Mouse (Mus musculus): ENCODE data around the gene Afdn. TPM values are rescaled to one million over a fixed set of nuclear protein-coding genes. Genes with fewer than 3 reads are reported as not detected.

Afdn gene
- polyA plus RNA-seq (2015; fragmentation: Nextera tagmentation; extraction: Ambion mirVana), result 54.6 and 59.0 TPM in 2 replicates

GRCm38 (mm10) chr17:13759853-13760627 lies at the start of gene Afdn:
TSS of gene Afdn (plus strand) at chr17:13760539.
- ATAC-seq (ENCODE audit: extremely low read depth, insufficient number of reproducible peaks, low FRiP score, low TSS enrichment), result peak; percentile 83
- Histone ChIP-seq H3K4me3 (peak within 1 kb of the TSS; percentile 95), H3K36me3 (no peaks in the 10 kb centered on the region), H3K9me3 (no peaks in the 10 kb centered on the region), H3K4me1 (peaks cover 42% of the 10 kb centered on the region), H3K4me2 (peak within 1 kb of the TSS; percentile 98), H3K27me3 (replicated peaks) (no peaks in the 10 kb centered on the region), H3K9ac (peak within 1 kb of the TSS; percentile 96), H3K27ac (replicated peaks) (peak within 1 kb of the TSS; percentile 95)
- under 1% methylated on average over 67 of the region's 108 CpGs for WGBS

DNA sequence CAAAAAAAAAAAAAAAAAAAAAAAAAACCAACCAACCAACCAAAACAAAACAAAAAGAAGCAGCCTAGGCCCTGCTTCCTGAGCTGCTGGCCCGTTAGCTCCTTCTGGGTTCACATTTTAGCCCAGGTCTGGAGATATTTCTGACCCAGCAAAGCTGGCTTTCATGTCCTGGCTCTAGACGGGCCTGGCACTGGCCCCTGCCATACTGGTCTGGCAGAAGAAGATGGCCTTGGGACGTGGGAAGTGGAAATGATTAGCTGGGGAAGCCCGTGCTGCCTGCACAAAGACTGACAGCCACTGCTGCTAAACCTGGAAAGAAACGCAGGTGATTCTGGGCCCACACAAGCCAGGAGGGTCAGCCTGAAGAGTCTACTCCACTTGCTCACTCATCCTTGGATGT lies 49.2 kb upstream of the Afdn start:
- Histone ChIP-seq H3K4me2 (no peak overlapping the region), H3K36me3 (no peaks in the 10 kb centered on the region), H3K9me3 (no peaks in the 10 kb centered on the region), H3K4me1 (peaks cover 17% of the 10 kb centered on the region), H3K27ac (replicated peaks) (no peak overlapping the region), H3K9ac (no peak overlapping the region), H3K4me3 (no peak overlapping the region), H3K27me3 (replicated peaks) (no peaks in the 10 kb centered on the region)
- WGBS, result 65% methylated on average over 5 of the region's 5 CpGs
- ATAC-seq (ENCODE audit: extremely low read depth, insufficient number of reproducible peaks, low FRiP score, low TSS enrichment), result no peak

- H3K4me2 ChIP-seq, result no peak overlapping the region
- H3K9me3 ChIP-seq, result no peaks in the 10 kb centered on the region
- WGBS, result 73% methylated on average over 6 of the region's 6 CpGs
- H3K27me3 ChIP-seq (replicated peaks), result no peaks in the 10 kb centered on the region
- no peak overlapping the region for H3K9ac ChIP-seq
- no peak for ATAC-seq (ENCODE audit: extremely low read depth, insufficient number of reproducible peaks, low FRiP score, low TSS enrichment)
- H3K4me1 ChIP-seq, result peaks cover 13% of the 10 kb centered on the region
- no peak overlapping the region for H3K4me3 ChIP-seq
- no peak overlapping the region for H3K27ac ChIP-seq (replicated peaks)
- no peaks in the 10 kb centered on the region for H3K36me3 ChIP-seq
Measured at GRCm38 (mm10) chr17:13712116-13712515, 48.2 kb upstream of the Afdn start.

DNA sequence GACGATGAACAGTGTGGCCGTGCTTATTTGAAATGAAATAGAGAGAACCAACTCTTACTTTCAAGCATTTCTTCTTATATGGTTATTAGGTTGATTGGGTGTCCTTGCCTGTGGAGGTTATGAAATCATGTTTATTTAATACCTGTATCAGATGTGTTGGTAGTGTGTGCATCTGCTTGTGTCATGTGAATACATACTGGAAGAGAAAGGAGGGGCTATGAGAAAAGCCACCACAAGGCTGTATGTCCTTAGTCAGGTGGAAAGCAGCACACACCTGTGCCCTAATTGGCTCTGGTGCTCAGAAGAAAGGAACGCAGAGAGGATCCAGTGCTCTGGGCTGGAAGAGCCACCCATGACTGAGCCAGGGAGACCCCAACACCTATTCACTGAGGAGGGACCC lies 47.8 kb upstream of the Afdn start:
- Histone ChIP-seq H3K27me3 (replicated peaks) (no peaks in the 10 kb centered on the region), H3K9ac (no peak overlapping the region), H3K4me2 (no peak overlapping the region), H3K9me3 (no peaks in the 10 kb centered on the region), H3K4me3 (no peak overlapping the region), H3K36me3 (no peaks in the 10 kb centered on the region), H3K27ac (replicated peaks) (no peak overlapping the region), H3K4me1 (peaks cover 10% of the 10 kb centered on the region)
- no peak for ATAC-seq (ENCODE audit: extremely low read depth, insufficient number of reproducible peaks, low FRiP score, low TSS enrichment)
- 93% methylated on average over 3 of the region's 3 CpGs for WGBS

GRCm38 (mm10) chr17:13714128-13714527 lies 46.2 kb upstream of the Afdn start:
- H3K9me3 ChIP-seq, result no peaks in the 10 kb centered on the region
- H3K4me2 ChIP-seq, result no peak overlapping the region
- no peak overlapping the region for H3K27ac ChIP-seq (replicated peaks)
- H3K4me3 ChIP-seq, result no peak overlapping the region
- H3K36me3 ChIP-seq, result no peaks in the 10 kb centered on the region
- ATAC-seq (ENCODE audit: extremely low read depth, insufficient number of reproducible peaks, low FRiP score, low TSS enrichment), result no peak
- 84% methylated on average over 4 of the region's 4 CpGs for WGBS
- no peak overlapping the region for H3K9ac ChIP-seq
- H3K4me1 ChIP-seq, result peaks cover 12% of the 10 kb centered on the region
- H3K27me3 ChIP-seq (replicated peaks), result no peaks in the 10 kb centered on the region

DNA sequence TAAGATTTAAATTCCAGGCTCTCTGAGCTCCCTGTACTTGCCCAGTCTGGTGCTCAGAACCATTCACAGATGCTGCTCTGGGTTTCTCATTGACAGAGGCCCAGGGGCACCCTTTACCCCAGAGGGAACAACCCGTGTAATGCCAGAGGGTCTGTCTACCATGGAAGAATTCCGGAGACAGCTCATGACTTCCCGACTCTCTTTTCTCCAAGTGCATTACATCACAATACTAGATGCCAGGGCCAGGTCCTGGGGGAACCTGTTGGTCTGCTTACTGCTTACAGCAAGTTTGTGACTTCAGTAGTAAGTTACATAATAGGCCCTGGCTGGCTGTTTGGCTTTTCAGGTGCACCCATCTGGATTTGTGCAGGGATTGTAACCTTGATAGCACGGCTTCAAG lies 45.7 kb upstream of the Afdn start:
- Histone ChIP-seq H3K9me3 (no peaks in the 10 kb centered on the region), H3K4me2 (no peak overlapping the region), H3K27ac (replicated peaks) (no peak overlapping the region), H3K4me3 (no peak overlapping the region), H3K4me1 (peaks cover 6% of the 10 kb centered on the region; the same call in 1 of the 2 replicates), H3K9ac (no peak overlapping the region), H3K27me3 (replicated peaks) (no peaks in the 10 kb centered on the region), H3K36me3 (no peaks in the 10 kb centered on the region)
- ATAC-seq (ENCODE audit: extremely low read depth, insufficient number of reproducible peaks, low FRiP score, low TSS enrichment), result no peak
- 60% methylated on average over 4 of the region's 4 CpGs for WGBS

GRCm38 (mm10) chr17:13715511-13715910 lies 44.8 kb upstream of the Afdn start:
- no peak for ATAC-seq (ENCODE audit: extremely low read depth, insufficient number of reproducible peaks, low FRiP score, low TSS enrichment)
- Histone ChIP-seq H3K27ac (replicated peaks) (no peak overlapping the region), H3K4me2 (no peak overlapping the region), H3K27me3 (replicated peaks) (no peaks in the 10 kb centered on the region), H3K4me3 (no peak overlapping the region), H3K4me1 (0 out of 2 replicates have a peak, but pooled peaks cover 4% of the 10 kb centered on the region), H3K9me3 (no peaks in the 10 kb centered on the region), H3K9ac (no peak overlapping the region), H3K36me3 (no peaks in the 10 kb centered on the region)
- 68% methylated on average over 9 of the region's 9 CpGs for WGBS

DNA sequence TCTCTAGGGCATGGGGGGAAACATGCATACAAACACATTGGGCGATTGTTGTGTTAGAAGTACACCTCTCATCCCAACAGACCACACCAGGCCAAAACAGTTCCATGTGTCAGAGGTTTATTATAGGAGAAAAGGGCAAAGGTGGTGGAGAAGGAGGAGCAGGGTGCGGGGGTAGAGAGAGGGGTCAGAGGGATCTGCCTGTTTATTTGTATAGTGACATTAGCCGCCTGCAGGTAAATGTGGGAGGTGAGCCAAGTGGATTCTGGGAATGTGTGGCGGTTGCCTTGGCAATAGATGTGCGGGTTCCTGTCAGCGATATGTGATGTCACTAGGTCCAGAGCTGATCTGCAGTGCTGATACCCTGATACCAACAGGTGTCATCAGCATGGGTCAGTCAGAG lies 44.0 kb upstream of the Afdn start:
- Histone ChIP-seq H3K4me1 (0 out of 2 replicates have a peak, but pooled peaks cover 4% of the 10 kb centered on the region), H3K4me3 (no peak overlapping the region), H3K27me3 (replicated peaks) (no peaks in the 10 kb centered on the region), H3K36me3 (no peaks in the 10 kb centered on the region), H3K9me3 (no peaks in the 10 kb centered on the region), H3K27ac (replicated peaks) (no peak overlapping the region), H3K9ac (no peak overlapping the region), H3K4me2 (no peak overlapping the region)
- no peak for ATAC-seq (ENCODE audit: extremely low read depth, insufficient number of reproducible peaks, low FRiP score, low TSS enrichment)
- 87% methylated on average over 6 of the region's 6 CpGs for WGBS

- Histone ChIP-seq H3K27me3 (replicated peaks) (no peaks in the 10 kb centered on the region), H3K9ac (no peak overlapping the region), H3K4me3 (no peak overlapping the region), H3K4me1 (0 out of 2 replicates have a peak, but pooled peaks cover 4% of the 10 kb centered on the region), H3K9me3 (no peaks in the 10 kb centered on the region), H3K4me2 (no peak overlapping the region), H3K27ac (replicated peaks) (no peak overlapping the region), H3K36me3 (no peaks in the 10 kb centered on the region)
- no peak for ATAC-seq (ENCODE audit: extremely low read depth, insufficient number of reproducible peaks, low FRiP score, low TSS enrichment)
- 68% methylated on average over 11 of the region's 11 CpGs for WGBS
Measured at GRCm38 (mm10) chr17:13717428-13717827, 42.9 kb upstream of the Afdn start.

DNA sequence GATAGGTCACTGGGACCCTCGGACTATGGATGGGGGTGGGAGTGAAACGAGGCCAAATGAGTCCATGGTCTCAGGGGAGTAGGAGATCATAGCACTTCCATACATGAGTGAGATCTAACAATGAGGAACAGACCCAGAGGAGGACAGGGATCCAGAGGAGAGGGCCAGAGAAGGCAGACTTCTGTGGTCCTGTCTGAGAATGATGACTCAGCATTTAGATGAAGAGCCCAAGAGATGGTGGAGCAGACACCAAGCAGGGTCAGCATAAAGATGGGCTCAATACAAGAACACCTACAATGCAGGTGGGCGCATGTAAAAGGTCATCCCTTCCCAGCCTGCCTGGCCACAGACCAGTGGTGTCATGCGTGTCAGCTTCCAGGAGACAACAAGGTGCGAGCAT lies 40.2 kb upstream of the Afdn start:
- Histone ChIP-seq H3K36me3 (no peaks in the 10 kb centered on the region), H3K4me1 (peaks cover 12% of the 10 kb centered on the region), H3K4me2 (no peak overlapping the region), H3K9me3 (no peaks in the 10 kb centered on the region), H3K27ac (replicated peaks) (no peak overlapping the region), H3K9ac (no peak overlapping the region), H3K4me3 (no peak overlapping the region), H3K27me3 (replicated peaks) (no peaks in the 10 kb centered on the region)
- WGBS, result 82% methylated on average over 5 of the region's 5 CpGs
- no peak for ATAC-seq (ENCODE audit: extremely low read depth, insufficient number of reproducible peaks, low FRiP score, low TSS enrichment)

- no peaks in the 10 kb centered on the region for H3K27me3 ChIP-seq (replicated peaks)
- no peaks in the 10 kb centered on the region for H3K36me3 ChIP-seq
- no peak overlapping the region for H3K4me3 ChIP-seq
- no peak overlapping the region for H3K9ac ChIP-seq
- WGBS, result 71% methylated on average over 2 of the region's 2 CpGs
- no peak for ATAC-seq (ENCODE audit: extremely low read depth, insufficient number of reproducible peaks, low FRiP score, low TSS enrichment)
- no peak overlapping the region for H3K4me2 ChIP-seq
- H3K9me3 ChIP-seq, result no peaks in the 10 kb centered on the region
- H3K27ac ChIP-seq (replicated peaks), result no peak overlapping the region
- H3K4me1 ChIP-seq, result peaks cover 20% of the 10 kb centered on the region
Measured at GRCm38 (mm10) chr17:13721372-13721771, 39.0 kb upstream of the Afdn start.

DNA sequence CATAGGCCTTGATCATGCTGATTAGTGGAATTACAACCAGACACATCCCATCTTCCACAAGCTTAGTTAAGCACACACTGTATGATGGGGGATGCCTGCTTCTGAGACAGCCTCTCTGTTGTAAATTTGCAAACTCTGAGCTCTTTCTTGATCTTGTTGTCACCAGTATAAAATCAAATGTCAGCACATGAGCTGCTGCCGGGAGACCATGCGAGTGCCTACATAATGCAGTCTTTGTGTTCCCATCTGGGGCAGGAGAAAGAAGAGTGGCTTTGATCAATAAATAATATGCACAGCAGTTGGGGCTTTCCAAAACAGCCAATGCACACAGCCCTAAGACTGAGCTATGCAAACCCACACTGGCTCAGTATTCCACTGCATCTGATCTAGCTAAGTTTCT lies 37.9 kb upstream of the Afdn start:
- peaks cover 19% of the 10 kb centered on the region for H3K4me1 ChIP-seq
- WGBS, result 67% methylated on average over 2 of the region's 2 CpGs
- H3K4me3 ChIP-seq, result no peak overlapping the region
- ATAC-seq (ENCODE audit: extremely low read depth, insufficient number of reproducible peaks, low FRiP score, low TSS enrichment), result no peak
- no peaks in the 10 kb centered on the region for H3K9me3 ChIP-seq
- H3K27me3 ChIP-seq (replicated peaks), result no peaks in the 10 kb centered on the region
- no peaks in the 10 kb centered on the region for H3K36me3 ChIP-seq
- no peak overlapping the region for H3K4me2 ChIP-seq
- H3K27ac ChIP-seq (replicated peaks), result no peak overlapping the region
- H3K9ac ChIP-seq, result no peak overlapping the region

Data from heart, embryonic 13.5 days (tissue).